Mouse (Mus musculus) left cerebral cortex, adult 11 months (tissue): ENCODE measurements around the gene Ubr2.

Experiments
- DNase-seq: peaks from one replicate; pipeline ENCODE4 v3.0.0; 2022; ENCODE audit warnings: low spot score

The Ubr2 gene

GRCm38 (mm10) chr17:47009898-47010721 lies at the start of gene Ubr2:
Ubr2 (minus strand) TSS chr17:47010556.
- DNase-seq = peak; percentile 86

DNA sequence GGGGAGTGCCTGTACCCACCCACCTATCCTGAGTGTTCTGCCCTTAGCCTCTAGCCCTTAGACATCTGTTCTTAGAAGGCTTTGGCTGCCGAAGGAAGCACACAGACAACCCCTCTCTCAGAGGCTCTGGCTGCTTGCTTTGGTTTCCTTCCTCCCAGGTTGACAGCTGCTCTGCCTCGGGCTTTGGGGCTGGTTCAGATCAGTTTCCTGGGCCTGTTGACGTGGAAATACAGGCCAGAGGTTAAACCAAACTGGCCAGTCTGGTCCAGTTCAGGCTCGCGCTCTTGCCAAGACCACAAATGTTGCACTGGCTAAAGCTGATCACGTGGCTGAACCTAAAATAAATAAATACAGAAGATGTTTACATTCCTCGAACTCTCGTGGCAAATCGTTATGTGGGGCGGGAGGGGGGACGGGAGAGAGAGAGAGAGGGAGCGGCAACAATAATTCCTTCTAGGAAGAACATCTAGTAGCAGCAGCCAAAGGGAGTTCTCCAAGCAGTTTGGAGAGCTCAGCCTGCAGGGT lies 49.5 kb upstream of the Ubr2 start:
- DNase-seq = no peak

DNA sequence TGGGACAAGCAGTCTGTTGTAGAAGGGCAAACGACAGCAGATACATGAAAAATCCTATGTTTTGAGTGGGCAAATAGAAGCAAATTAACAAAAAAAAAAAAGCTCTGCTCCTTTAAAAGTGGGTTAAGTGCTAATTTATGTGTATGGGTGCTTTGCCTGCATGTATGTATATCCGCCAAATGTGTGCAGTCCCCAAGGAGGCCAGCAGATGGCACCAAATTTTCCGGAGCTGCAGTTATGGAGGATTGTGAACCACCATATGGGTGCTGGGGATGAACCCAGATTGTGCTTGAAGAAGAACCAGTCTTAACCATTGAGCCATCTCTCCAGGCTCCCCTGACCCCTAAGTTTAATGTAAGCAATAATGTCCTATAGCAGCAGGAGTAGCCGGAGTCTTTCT lies 47.6 kb upstream of the Ubr2 start:
- DNase-seq = no peak

DNA sequence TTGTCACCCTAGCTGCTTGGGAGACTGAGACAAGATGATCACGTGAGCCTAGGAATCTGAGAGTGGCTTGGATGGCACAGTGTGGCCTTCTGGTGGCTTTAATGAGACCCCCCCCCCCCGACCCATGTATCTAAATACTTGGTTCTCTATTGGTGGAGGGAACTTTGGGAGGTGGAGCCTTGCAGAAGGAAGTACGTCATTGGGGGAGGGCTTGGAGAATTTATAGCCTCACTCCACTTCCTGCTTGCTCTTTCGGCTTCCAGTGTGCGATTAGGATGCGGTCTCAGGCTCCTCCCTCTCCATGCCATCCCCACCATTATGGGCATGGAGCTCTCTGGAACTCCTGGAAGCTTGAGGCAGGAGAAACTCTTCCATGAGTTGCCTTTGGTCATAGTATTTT lies 46.1 kb upstream of the Ubr2 start:
- no peak for DNase-seq

DNA sequence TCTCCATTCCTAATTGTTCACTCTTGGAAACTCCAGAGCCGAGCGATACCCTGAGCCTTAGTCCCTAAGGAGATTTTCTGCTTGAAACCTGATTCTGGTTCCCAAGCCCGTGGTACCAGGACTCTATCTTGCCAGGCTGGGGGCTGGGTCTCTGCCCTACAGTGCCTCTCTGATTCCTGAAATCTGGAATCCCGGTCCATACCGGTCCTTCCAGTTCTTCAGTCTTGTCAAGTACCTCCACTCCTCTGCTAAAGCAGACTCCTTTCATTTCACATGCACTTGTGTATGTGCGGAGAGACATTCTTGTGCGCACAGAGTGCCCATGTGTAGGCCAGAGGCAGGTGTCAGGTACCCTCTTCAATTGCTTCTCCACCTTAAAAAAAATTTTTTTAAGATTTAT lies 44.8 kb upstream of the Ubr2 start:
- no peak for DNase-seq

DNA sequence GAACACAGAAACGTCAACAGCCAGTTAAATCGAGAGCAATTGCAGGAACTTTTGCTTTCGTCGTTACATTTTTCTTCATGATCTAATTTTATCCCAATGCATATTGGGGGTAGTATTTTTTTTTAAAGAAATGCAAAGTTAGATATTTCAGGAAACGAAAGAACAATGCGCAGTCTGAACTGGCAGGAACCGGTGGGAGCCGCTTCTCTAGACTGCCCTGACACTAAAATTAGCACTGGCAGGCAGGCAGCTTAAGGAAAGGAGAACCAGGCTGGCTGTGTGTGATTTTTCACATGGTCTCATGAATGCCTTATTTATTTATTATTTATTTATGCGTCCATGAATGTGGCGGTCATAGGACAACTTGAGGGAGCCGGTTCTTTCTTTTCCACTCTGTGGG lies 44.3 kb upstream of the Ubr2 start:
- no peak for DNase-seq

DNA sequence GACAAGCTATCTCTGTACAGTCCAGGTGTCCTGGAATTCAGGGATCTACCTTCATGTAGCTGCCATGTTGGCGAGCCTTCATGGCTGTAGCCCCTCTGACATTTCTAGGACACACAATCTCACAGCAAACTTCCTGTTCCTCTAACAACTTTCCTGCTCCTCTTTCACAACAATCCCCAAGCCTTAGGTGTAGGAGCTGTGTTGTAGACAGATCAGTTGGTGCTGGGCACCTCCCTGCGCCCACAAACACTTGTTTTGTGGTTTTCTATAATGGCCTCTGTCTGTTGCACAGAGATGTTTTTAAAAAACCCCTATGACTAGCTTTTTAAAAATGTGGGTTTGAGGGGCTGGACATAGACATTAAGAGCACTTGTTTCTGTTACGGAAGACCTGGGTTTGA lies 40.3 kb upstream of the Ubr2 start:
- no peak for DNase-seq

GRCm38 (mm10) chr17:47042866-47043265 lies 32.5 kb upstream of the Ubr2 start:
- no peak for DNase-seq

DNA sequence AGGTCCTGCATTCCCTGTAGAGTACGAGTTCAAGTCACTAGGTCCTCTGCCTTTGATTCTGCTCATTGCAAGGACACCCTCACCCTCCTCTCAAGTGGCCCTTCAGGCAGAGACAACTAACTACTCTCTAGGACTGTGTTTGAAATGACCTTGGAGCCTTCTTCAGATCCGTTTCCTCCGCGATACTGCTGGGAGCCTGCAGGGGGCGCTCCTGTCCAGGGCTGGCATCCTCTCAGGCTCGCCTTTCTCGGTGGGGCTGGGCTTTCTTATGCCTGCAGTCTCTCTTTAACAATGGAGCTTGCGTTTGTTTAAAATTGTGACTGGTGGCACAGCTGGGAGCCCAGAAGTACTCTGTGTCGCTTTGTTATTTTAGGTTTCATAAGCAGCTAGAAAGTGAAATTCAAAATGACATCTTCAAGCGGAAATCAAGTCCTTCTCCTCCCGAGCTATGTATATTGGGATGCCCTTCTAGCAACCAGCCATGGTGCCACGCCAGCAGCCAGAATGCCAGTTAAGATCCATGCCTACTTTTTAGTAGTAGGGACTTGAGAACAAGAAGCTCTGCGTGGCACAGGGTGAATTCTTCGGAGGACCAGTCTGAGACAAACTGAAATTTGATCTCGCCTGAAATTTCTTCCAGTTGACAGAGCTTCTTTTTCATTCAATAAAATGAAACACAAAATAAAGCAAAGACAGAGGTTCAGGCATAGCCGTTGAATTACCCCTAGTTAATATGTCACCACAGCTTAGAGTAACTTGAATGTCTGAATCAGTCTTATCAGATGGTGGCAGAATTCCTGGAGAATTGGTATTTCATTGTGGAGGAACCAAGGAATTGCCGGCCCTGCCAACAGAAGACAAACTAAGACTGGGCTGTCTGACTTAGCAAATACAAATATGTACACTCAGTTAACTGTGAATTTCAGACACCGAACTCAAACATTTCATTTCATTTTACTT lies 28.8 kb upstream of the Ubr2 start:
- peak; percentile 77 for DNase-seq

GRCm38 (mm10) chr17:47034536-47034935 lies 24.2 kb upstream of the Ubr2 start:
- DNase-seq = no peak

DNA sequence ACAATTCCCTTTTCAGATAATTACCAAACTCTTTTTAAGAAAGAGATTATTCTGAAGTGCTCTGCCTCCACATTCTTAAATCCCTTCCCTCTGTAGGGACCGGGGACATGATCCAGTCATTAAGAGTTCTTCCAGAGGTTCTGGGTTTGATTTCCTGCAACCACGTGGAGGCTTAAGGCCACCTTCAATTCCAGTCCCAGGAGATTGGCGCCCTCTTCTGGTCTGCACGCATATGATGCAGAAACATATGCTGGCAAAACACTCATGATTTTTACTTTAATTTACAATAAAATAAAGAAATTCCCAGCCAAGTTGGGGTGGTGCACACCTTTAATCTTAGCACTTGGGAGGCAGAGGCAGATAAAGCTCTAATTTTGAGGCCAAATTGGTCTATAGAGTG lies 23.3 kb upstream of the Ubr2 start:
- no peak for DNase-seq

- DNase-seq = no peak
These were observed 14.4 kb upstream of the Ubr2 start for GRCm38 (mm10) chr17:47024805-47025204.

DNA sequence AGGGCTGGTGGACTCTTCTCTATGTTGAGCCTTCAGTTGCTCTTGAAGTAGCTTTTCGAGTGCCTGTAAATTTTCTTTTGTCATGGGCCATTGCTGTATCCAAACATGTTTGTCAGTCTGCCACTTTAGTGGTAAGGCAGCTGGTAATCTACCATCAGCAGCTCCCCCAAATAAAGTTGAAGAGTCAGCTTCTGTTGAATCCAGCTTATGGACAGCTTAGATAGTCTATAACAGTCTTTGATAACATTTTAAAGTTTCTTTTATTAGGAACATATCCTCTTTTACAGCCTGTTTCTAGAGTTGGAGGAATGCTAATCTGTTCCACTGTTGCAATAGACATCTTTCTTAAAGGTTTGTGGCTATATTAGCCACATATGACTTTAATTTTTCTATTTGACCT lies 13.0 kb upstream of the Ubr2 start:
- DNase-seq = no peak

- DNase-seq = no peak
These were observed 2.5 kb upstream of the Ubr2 start for GRCm38 (mm10) chr17:47012896-47013295.

- no peak for DNase-seq
These were observed 1.3 kb upstream of the Ubr2 start for GRCm38 (mm10) chr17:47011661-47012043.

DNA sequence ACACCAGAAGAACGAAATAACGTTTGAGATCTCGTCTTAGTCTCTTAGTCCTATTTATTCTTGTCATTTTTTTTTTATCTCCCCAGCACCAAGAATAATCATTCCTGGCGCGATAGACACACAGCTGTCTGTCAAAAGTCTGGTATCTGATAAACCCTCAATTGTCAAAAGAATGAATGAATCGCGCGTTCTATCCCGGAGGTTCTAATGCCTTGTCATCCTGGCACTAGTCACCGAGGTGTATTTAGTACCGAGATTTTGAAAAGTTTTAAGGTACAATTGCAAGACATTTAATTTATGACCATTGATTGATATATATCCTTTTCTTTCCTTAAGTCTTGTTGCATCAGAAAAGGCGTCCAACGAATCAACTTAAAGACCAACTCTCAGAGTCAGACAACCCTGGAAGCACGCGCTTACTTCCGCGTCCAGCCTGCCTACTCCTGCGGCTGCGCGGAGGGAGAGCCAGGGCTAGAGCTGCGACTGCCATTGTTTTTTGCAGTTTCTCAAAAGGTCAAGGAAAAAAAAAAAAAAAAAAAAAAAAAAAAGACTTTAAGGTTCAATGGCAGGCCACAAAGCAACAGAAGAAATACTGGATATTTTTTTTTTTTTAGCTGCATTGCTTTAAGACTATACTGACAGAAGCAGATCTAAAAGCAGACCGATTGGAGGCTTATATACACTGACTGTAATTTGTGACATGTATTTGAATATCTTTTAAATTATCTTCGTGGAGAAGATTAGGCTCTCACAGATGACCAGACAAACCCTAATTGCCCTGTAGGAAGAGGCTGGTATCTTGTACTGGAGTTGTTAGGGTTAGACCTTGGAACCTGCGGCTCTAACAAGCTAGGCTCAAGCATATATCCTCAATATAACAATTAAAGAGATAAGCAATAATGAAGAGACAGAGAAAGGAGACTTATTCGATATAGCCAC lies 635 bp upstream of the Ubr2 start:
- peak; percentile 53 for DNase-seq

DNA sequence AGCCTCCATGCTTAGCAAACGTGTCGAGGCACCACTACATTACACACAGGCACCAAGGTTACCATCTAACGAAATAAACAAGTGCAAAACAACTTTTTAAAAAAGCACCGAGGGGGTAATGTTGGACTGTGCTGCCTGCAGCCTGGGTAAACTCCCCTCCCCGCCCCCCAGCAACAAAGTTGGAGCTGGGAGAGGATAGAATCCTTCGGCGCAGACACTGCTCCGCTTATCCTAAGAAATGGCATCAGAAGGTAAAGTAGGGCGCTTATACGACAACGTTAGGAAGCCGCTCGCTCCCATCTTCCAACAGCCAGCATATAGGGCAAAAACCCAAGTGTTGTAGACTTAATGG lies 834 bp downstream of the Ubr2 start:
- no peak for DNase-seq

GRCm38 (mm10) chr17:47009016-47009415 lies 1.3 kb downstream of the Ubr2 start:
- no peak for DNase-seq

- DNase-seq = no peak
These were observed 1.9 kb downstream of the Ubr2 start for GRCm38 (mm10) chr17:47008506-47008905.

DNA sequence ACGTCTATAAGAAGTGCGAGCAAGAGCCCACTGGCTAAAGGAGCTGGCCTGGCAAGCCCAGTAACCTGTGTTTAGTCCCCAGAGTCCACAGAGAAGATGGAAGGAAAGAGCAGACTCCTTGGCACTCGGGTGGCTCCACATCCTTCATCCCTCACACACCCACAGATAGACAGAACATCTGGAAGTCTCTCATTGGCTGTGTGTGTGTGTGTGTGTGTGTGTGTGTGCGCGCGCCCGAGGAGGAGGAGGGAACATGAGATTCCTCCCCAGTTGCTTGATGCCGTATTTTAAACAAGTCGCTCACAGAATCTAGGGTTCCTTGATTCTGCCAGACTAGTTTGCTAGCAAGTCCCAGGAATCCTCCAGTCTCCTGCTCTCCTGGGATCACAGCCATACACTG lies 3.6 kb downstream of the Ubr2 start:
- DNase-seq = no peak

GRCm38 (mm10) chr17:47005741-47006405 lies 4.5 kb downstream of the Ubr2 start:
- DNase-seq = no peak
